Mouse (Mus musculus) G1E (cell line): ENCODE results near the gene Sdf2. TPM values are rescaled to one million over a fixed set of nuclear protein-coding genes. Genes with fewer than 3 reads are reported as not detected.

Experiments used
- ATAC-seq: 2 replicates; pipeline ENCODE4 v1.8.0; 2016; ENCODE audit warnings: mild to moderate bottlenecking; ENCODE audit not compliant: insufficient number of reproducible peaks, poor library complexity, low FRiP score, severe bottlenecking; ENCODE audit errors: extremely low read depth
- DNase-seq: peaks from one replicate; pipeline ENCODE4 v3.0.0; 2012; ENCODE audit warnings: low spot score
- H3K27me3 ChIP-seq: 2 replicates; pipeline ENCODE4 v1.6.1; 2012; ENCODE audit warnings: mild to moderate bottlenecking, low read length, inconsistent platforms; ENCODE audit not compliant: insufficient read depth
- H3K36me3 ChIP-seq: replicated peaks from 2 replicates; pipeline ENCODE3; 2012; ENCODE audit warnings: mild to moderate bottlenecking, inconsistent platforms
- H3K4me1 ChIP-seq: 2 replicates; pipeline ENCODE4 v1.6.1; 2012; ENCODE audit warnings: low read depth, low read length, inconsistent platforms, mixed read lengths; ENCODE audit not compliant: insufficient read depth
- H3K4me3 ChIP-seq: 2 replicates; pipeline ENCODE4 v1.5.1; 2012; ENCODE audit warnings: low read depth, mild to moderate bottlenecking, inconsistent platforms, low read length, moderate library complexity, mixed read lengths
- H3K9me3 ChIP-seq: replicated peaks from 2 replicates; pipeline ENCODE4 v1.6.1; 2012; ENCODE audit warnings: inconsistent platforms
- CTCF ChIP-seq: IDR thresholded peaks from 2 replicates; pipeline ENCODE4 v1.5.1; 2012; ENCODE audit warnings: low read depth, low read length, inconsistent platforms, mixed read lengths
- GATA1 ChIP-seq: IDR thresholded peaks from 2 replicates; pipeline ENCODE4 v1.6.1; 2012; ENCODE audit warnings: borderline replicate concordance, low read length, inconsistent platforms, mixed read lengths
- GATA2 ChIP-seq: IDR thresholded peaks from 2 replicates; pipeline ENCODE4 v1.6.1; 2012; ENCODE audit warnings: low read depth, low read length, inconsistent platforms, borderline replicate concordance
- POLR2AphosphoS5 ChIP-seq: IDR thresholded peaks from 2 replicates; pipeline ENCODE4 v1.6.1; 2012; ENCODE audit warnings: low read depth, low read length, inconsistent platforms; ENCODE audit not compliant: insufficient replicate concordance
- TAL1 ChIP-seq: conservative IDR thresholded peaks from 2 replicates; pipeline ENCODE4 v1.6.1; 2012; ENCODE audit warnings: low read depth, low read length, inconsistent platforms, mixed read lengths
- polyA plus RNA-seq: library from polyadenylated mRNA; stranded (reverse); fragments of >175 nt; gene quantifications from 2 replicates; pipeline ENCODE4 v1.2.3, GENCODE M21; 2012
- total RNA-seq, 2 experiments: library from RNA; stranded (forward) in 1 of 2; stranded (reverse) in 1 of 2; fragments of 200-1000 nt in 1 of 2; fragments of >200 nt in 1 of 2; fragmentation: Nextera tagmentation in 1 of 2; gene quantifications; 2 replicates each; pipeline ENCODE4 v1.2.3; 2014 to 2017

The Sdf2 gene
- total RNA-seq (2014; fragmentation: Nextera tagmentation) (19.5 and 22.7 TPM in 2 replicates), total RNA-seq (2017) (31.5 and 41.4 TPM in 2 replicates), polyA plus RNA-seq (2.3 and 7.8 TPM in 2 replicates)

DNA sequence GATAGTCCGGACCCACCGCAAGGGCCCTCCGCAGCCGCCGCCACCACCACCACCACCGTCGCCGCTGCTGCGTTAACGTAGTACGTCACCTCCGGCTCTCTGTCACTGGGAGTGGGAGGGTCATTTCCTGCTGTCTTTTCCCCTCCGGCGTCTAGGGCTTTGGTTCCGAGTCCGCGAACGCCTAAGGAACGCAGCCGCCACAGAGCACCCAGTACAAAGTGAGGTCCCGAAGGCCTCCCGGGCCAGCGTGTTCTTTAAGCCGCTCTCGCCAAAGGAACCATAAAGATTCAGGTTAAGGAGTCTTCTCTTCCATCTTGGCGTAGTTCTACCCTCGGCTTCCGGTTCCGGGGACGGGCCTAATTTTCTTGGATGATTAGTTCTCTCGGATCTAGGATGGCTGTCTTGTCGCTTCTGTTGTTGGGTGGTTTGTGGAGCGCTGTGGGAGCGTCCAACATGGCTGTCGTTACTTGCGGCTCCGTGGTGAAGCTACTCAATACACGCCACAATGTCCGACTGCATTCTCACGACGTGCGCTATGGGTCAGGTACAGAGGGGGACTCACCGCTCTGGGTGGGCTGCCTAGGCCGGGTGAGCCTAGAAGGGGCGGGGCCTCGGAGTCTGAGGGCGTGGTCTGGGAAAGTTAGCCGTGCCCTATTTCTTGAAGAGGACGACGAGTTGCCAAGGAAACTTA, at the start of gene Sdf2, which contains the start of gene Supt6:
Sdf2 (plus strand) TSS at position 120 of the 691 bp plus-strand sequence.
Supt6 (minus strand) TSS at position 361 of the 691 bp plus-strand sequence.
- no peak for TF ChIP-seq GATA2
- no peak for TF ChIP-seq GATA1
- no peak for TF ChIP-seq CTCF
- no peak for TF ChIP-seq TAL1
- no peak for TF ChIP-seq POLR2AphosphoS5
- Histone ChIP-seq H3K27me3 (no peaks in the 10 kb centered on the region), H3K4me3 (peak within 1 kb of the TSS; percentile 81), H3K36me3 (peaks cover 41% of the 10 kb centered on the region), H3K9me3 (no peaks in the 10 kb centered on the region), H3K4me1 (peaks cover 57% of the 10 kb centered on the region)
- peak; percentile 74 for ATAC-seq
- peak; percentile 77 for DNase-seq

- ATAC-seq (no peak), DNase-seq (no peak)
- H3K4me1 ChIP-seq = peaks cover 3% of the 10 kb centered on the region
- no peaks in the 10 kb centered on the region for H3K27me3 ChIP-seq
- TF ChIP-seq GATA1 (no peak), CTCF (no peak), TAL1 (no peak), POLR2AphosphoS5 (no peak), GATA2 (no peak)
- H3K36me3 ChIP-seq = peaks cover 55% of the 10 kb centered on the region
- no peak overlapping the region for H3K4me3 ChIP-seq
- no peaks in the 10 kb centered on the region for H3K9me3 ChIP-seq
Measured at GRCm38 (mm10) chr11:78202372-78202771, 43.2 kb upstream of the Sdf2 start.

GRCm38 (mm10) chr11:78204287-78204686, 41.3 kb upstream of the Sdf2 start:
- H3K36me3 ChIP-seq = peaks cover 74% of the 10 kb centered on the region
- peaks cover 3% of the 10 kb centered on the region for H3K4me1 ChIP-seq
- ATAC-seq (no peak), DNase-seq (no peak)
- H3K4me3 ChIP-seq = no peak overlapping the region
- H3K27me3 ChIP-seq = no peaks in the 10 kb centered on the region
- no peaks in the 10 kb centered on the region for H3K9me3 ChIP-seq
- TF ChIP-seq GATA2 (no peak), TAL1 (no peak), POLR2AphosphoS5 (no peak), GATA1 (no peak), CTCF (no peak)

DNA sequence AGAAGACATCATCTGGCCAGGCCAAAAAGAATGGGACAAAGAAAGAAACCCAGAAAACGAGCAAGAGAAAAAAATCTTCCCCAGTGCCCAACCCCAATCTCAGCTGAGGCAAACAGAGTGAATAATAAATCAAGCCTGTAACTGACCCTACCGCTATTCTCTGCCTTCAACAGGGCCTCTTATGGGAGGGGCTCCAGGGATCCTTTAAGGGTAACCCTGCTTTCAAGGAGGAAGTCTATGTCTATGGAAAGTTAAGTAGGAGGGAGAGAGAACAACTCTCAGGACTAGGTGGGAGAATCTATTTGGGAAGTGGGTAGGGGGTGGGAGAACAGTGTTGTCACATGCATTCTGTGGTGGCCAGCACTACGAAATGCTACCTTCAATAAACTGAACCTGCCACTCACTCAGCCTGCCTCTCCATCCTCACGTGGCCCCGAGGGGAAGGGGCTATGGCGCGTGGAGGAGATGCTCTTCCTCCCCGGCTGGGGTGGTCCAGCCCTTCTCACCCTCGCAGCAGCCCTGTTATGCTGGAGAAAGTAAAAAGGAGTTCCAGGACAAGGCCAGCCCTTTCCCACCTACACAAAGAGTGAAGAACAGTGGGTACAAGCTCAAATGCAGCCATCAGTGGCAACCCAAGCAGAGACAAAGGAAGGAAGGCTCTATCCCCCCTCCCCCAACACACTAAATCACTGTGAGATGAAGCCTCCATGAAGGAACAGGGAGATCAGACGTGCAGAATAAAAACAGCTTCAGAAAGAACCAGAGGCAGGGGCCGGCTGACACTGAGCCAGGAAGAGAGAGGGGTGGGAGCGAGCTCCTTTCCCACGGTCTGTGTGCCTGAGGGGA, 40.0 kb upstream of the Sdf2 start:
- Histone ChIP-seq H3K4me3 (no peak overlapping the region), H3K4me1 (peaks cover 3% of the 10 kb centered on the region), H3K27me3 (no peaks in the 10 kb centered on the region), H3K9me3 (no peaks in the 10 kb centered on the region), H3K36me3 (peaks cover 87% of the 10 kb centered on the region)
- no peak for ATAC-seq
- TF ChIP-seq GATA1 (no peak), POLR2AphosphoS5 (no peak; the same call in 1 of the 2 replicates), CTCF (no peak), TAL1 (no peak), GATA2 (no peak)
- no peak for DNase-seq

DNA sequence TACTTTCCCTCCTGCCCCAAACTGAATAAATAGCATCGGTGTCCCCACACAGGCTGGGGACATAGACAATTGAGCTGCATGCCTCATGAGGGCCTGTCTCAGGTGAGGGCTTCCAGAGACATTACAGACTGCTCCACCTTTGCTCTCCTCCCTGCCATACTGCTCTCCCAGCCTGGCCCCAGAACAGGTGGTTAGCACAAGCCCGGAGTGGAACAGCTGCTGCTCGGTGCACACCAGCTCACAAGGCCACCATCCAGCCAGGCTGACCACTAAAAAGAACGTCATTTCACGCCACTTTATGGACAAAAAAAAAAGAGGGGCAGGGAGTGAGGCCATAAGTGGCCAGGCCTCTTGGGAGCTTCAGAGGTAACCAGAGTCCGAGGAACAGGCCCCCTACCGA, 38.4 kb upstream of the Sdf2 start:
- H3K4me3 ChIP-seq = no peak overlapping the region
- ATAC-seq (no peak), DNase-seq (no peak)
- peaks cover 10% of the 10 kb centered on the region for H3K4me1 ChIP-seq
- no peak for TF ChIP-seq POLR2AphosphoS5
- no peak for TF ChIP-seq GATA2
- TF ChIP-seq CTCF = no peak
- no peak for TF ChIP-seq TAL1
- no peak for TF ChIP-seq GATA1
- no peaks in the 10 kb centered on the region for H3K27me3 ChIP-seq
- H3K9me3 ChIP-seq = no peaks in the 10 kb centered on the region
- H3K36me3 ChIP-seq = peaks cover 99% of the 10 kb centered on the region

DNA sequence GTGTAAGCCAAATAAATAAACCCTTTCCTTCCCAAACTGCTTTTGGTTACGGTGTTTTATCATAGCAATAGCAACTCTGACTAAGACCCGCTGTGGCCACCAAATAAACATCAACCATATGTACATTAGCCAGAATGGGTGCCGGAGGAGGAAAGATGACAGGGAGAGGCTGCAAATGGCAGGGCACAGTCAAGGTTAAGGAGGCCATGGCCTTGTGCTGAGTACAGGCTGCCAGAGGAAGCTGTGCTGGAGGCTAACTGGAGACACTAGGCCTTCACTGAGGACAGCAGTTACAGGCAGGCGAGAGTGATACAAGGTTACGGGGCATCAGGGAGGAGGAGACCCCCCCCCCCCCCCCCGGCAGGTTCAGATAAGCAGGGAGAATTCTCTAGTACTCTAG, 35.7 kb upstream of the Sdf2 start:
- ATAC-seq (no peak), DNase-seq (no peak)
- H3K36me3 ChIP-seq = peaks cover 97% of the 10 kb centered on the region
- no peaks in the 10 kb centered on the region for H3K27me3 ChIP-seq
- no peak overlapping the region for H3K4me3 ChIP-seq
- no peaks in the 10 kb centered on the region for H3K9me3 ChIP-seq
- peaks cover 6% of the 10 kb centered on the region for H3K4me1 ChIP-seq
- TF ChIP-seq POLR2AphosphoS5 (no peak), GATA2 (no peak), GATA1 (no peak), TAL1 (no peak), CTCF (no peak)
